Mouse (Mus musculus) lung, embryonic 15.5 days (tissue): Measurements from ENCODE around the gene Maats1. TPM values are rescaled to one million over a fixed set of nuclear protein-coding genes. Genes with fewer than 3 reads are reported as not detected.

Experiments
- ATAC-seq: fragments of 200-750 bp; cut with Nextera tagmentation; 2 replicates; pipeline ENCODE4 v1.8.0; 2017; ENCODE audit warnings: moderate number of reproducible peaks, borderline replicate concordance; ENCODE audit not compliant: low FRiP score, low TSS enrichment; ENCODE audit errors: extremely low read depth
- H3K27ac ChIP-seq: fragments of 300-500 bp; sonication (generic); 2 replicates; pipeline ENCODE4 v1.5.1; 2015; ENCODE audit warnings: moderate library complexity, mild to moderate bottlenecking, inconsistent platforms
- H3K27me3 ChIP-seq: fragments of 300-500 bp; sonication (generic); 2 replicates; pipeline ENCODE4 v1.6.1; 2015; ENCODE audit warnings: inconsistent platforms
- H3K36me3 ChIP-seq: fragments of 300-500 bp; sonication (generic); 2 replicates; pipeline ENCODE4 v1.6.1; 2015; ENCODE audit warnings: inconsistent platforms
- H3K4me1 ChIP-seq: fragments of 300-500 bp; sonication (generic); 2 replicates; pipeline ENCODE4 v1.6.1; 2015; ENCODE audit warnings: inconsistent platforms
- H3K4me2 ChIP-seq: fragments of 300-500 bp; sonication (generic); 2 replicates; pipeline ENCODE4 v1.6.1; 2015; ENCODE audit warnings: inconsistent platforms, mild to moderate bottlenecking, moderate library complexity
- H3K4me3 ChIP-seq: fragments of 300-500 bp; sonication (generic); 2 replicates; pipeline ENCODE4 v1.5.1; 2015; ENCODE audit warnings: mild to moderate bottlenecking, inconsistent platforms
- H3K9ac ChIP-seq: fragments of 300-500 bp; sonication (generic); 2 replicates; pipeline ENCODE4 v1.6.1; 2015; ENCODE audit warnings: inconsistent platforms
- H3K9me3 ChIP-seq: fragments of 300-500 bp; sonication (generic); 2 replicates; pipeline ENCODE4 v1.6.1; 2016; ENCODE audit warnings: inconsistent platforms
- WGBS: fragments of 180-500 bp; shearing (Covaris S2); methylation state at CpG from one replicate; pipeline ENCODE4 v1.1.7; 2015; 5-methylcytosine and 5-hydroxymethylcytosine counted together
- polyA plus RNA-seq: library from polyadenylated mRNA; unstranded; fragments of >200 nt; fragmentation: Nextera tagmentation; extraction: Ambion mirVana; gene quantifications from 2 replicates; pipeline ENCODE4 v1.2.1, GENCODE M21; 2015

Maats1 gene
- polyA plus RNA-seq, 1 experiment from 2014 or later = 0.65 TPM

- Histone ChIP-seq H3K9ac (no peak overlapping the region), H3K4me2 (peak overlapping the region; percentile 1; the same call in 1 of the 2 replicates), H3K27me3 (no peaks in the 10 kb centered on the region), H3K27ac (no peak overlapping the region), H3K36me3 (no peaks in the 10 kb centered on the region; the same call in 1 of the 2 replicates), H3K9me3 (no peaks in the 10 kb centered on the region), H3K4me3 (no peak overlapping the region), H3K4me1 (0 out of 2 replicates have a peak, but pooled peaks cover 3% of the 10 kb centered on the region)
- 30% methylated on average over 13 of the region's 13 CpGs for WGBS
- ATAC-seq = peak; percentile 23; the same call in 1 of the 2 replicates
These were observed 93.5 kb downstream of the Maats1 start for GRCm38 (mm10) chr16:38248331-38248961.

Other genes with a start within 250 kb of the Maats1 start
- gene Nr1i2, start 47.3 kb downstream of the Maats1 start, polyA plus RNA-seq = 0.05 TPM in 1 of 2 replicates, not detected in the other
- gene Cox17, start 4.8 kb upstream of the Maats1 start, polyA plus RNA-seq = 120 and 130 TPM in 2 replicates
- not detected in 2 replicates for gene Gm21987, start 4.9 kb upstream of the Maats1 start, polyA plus RNA-seq
- gene Popdc2, start 20.1 kb upstream of the Maats1 start, polyA plus RNA-seq = 10.3 and 10.8 TPM in 2 replicates
- gene Pla1a, start 91.0 kb upstream of the Maats1 start, polyA plus RNA-seq = 0.66 and 0.74 TPM in 2 replicates
- 91.7 and 93.7 TPM in 2 replicates for gene Adprh, start 110.6 kb upstream of the Maats1 start, polyA plus RNA-seq
- gene Cd80, start 113.4 kb upstream of the Maats1 start, polyA plus RNA-seq = 0.29 and 0.39 TPM in 2 replicates
- 23.4 and 23.5 TPM in 2 replicates for gene Timmdc1, start 180.5 kb upstream of the Maats1 start, polyA plus RNA-seq
- 53.6 and 56.5 TPM in 2 replicates for gene Poglut1, start 208.1 kb upstream of the Maats1 start, polyA plus RNA-seq
- gene Tmem39a, start 216.6 kb upstream of the Maats1 start, polyA plus RNA-seq = 101 and 119 TPM in 2 replicates